ENCODE assay signal across 15 mouse cellular contexts in genomic region chr10:59326612-59327315, GRCm38 (mm10). TPM values are rescaled to one million over a fixed set of nuclear protein-coding genes. Genes with fewer than 3 reads are reported as not detected.
DNase-seq lines count a peak whose midpoint lies in the region; ATAC-seq and TF ChIP-seq lines count a peak whose summit lies in the region.
"Had no signal": no experiment of that assay in that cellular context is flagged by ENCODE, and none has a peak within 500 bp of the region (broad histone marks: within the 10 kb centered on the region; RNA-seq: fewer than 3 reads in every experiment).

No protein-coding gene starts in this region.

- H3K4me1 ChIP-seq in forebrain, embryonic 10.5 days: peaks cover 65% of the 10 kb centered on the region
- peaks cover 8% of the 10 kb centered on the region; the same call in 1 of the 2 replicates for H3K4me1 ChIP-seq in forebrain, embryonic 14.5 days (ENCODE audit: control insufficient read depth, insufficient read depth, low read length)
- peaks cover 25% of the 10 kb centered on the region for H3K4me1 ChIP-seq in heart, postnatal 0 days (ENCODE audit: control insufficient read depth, insufficient read depth)
- peaks cover 19% of the 10 kb centered on the region for H3K4me1 ChIP-seq in stomach, embryonic 16.5 days (ENCODE audit: control insufficient read depth, insufficient read depth, low read length)
- H3K4me1 ChIP-seq in stomach, postnatal 0 days (replicated peaks; ENCODE audit: control insufficient read depth, insufficient read depth): no peaks in the 10 kb centered on the region

- H3K27me3 ChIP-seq in forebrain, embryonic 10.5 days (ENCODE audit: poor library complexity, severe bottlenecking): no peaks in the 10 kb centered on the region
- H3K27me3 ChIP-seq in forebrain, embryonic 14.5 days (replicated peaks; ENCODE audit: control insufficient read depth, insufficient read depth, low read length): no peaks in the 10 kb centered on the region
- H3K27me3 ChIP-seq in heart, postnatal 0 days (ENCODE audit: control insufficient read depth, insufficient read depth, low read length): no peaks in the 10 kb centered on the region
- H3K27me3 ChIP-seq in stomach, embryonic 16.5 days (ENCODE audit: control insufficient read depth, insufficient read depth, low read length): no peaks in the 10 kb centered on the region
- no peaks in the 10 kb centered on the region for H3K27me3 ChIP-seq in stomach, postnatal 0 days (ENCODE audit: control insufficient read depth, insufficient read depth, low read length)
- H3K27me3 ChIP-seq: liver, embryonic 13.5 days had no signal

- no peak for TF ChIP-seq EP300 in heart, postnatal 0 days (IDR thresholded peaks at IDR 0.05; ENCODE audit: low read depth)
- TF ChIP-seq EP300 in stomach, postnatal 0 days (optimal IDR thresholded peaks at IDR 0.05): no peak

- 78% methylated on average over 8 of the region's 8 CpGs for WGBS in forebrain, embryonic 10.5 days
- WGBS in forebrain, embryonic 14.5 days: 35% methylated on average over 8 of the region's 8 CpGs
- 64% methylated on average over 8 of the region's 8 CpGs for WGBS in heart, postnatal 0 days
- 69% methylated on average over 8 of the region's 8 CpGs for WGBS in stomach, embryonic 16.5 days
- WGBS in stomach, postnatal 0 days: 69% methylated on average over 8 of the region's 8 CpGs

- ATAC-seq in forebrain, embryonic 14.5 days: no peak
- ATAC-seq in heart, postnatal 0 days (ENCODE audit: insufficient read depth, low read depth): no peak
- no peak for ATAC-seq in stomach, embryonic 16.5 days (ENCODE audit: insufficient read depth, low FRiP score)
- no peak for ATAC-seq in stomach, postnatal 0 days (ENCODE audit: low FRiP score, low TSS enrichment)
- no peak for ATAC-seq in monocyte, adult 5-6 weeks (replicated peaks; ENCODE audit: insufficient number of reproducible peaks, low FRiP score, low TSS enrichment, poor library complexity, severe bottlenecking)

- H3K9me3 ChIP-seq in forebrain, embryonic 10.5 days: no peaks in the 10 kb centered on the region
- H3K9me3 ChIP-seq in forebrain, embryonic 14.5 days (replicated peaks; ENCODE audit: control insufficient read depth, low read length): no peaks in the 10 kb centered on the region
- H3K9me3 ChIP-seq in heart, postnatal 0 days (replicated peaks; ENCODE audit: control insufficient read depth, low read length): no peaks in the 10 kb centered on the region
- no peaks in the 10 kb centered on the region for H3K9me3 ChIP-seq in stomach, embryonic 16.5 days (replicated peaks; ENCODE audit: control insufficient read depth, low read length)
- H3K9me3 ChIP-seq in stomach, postnatal 0 days (ENCODE audit: control insufficient read depth, low read length): no peaks in the 10 kb centered on the region
- H3K9me3 ChIP-seq: liver, embryonic 13.5 days had no signal

- H3K9ac ChIP-seq in forebrain, embryonic 14.5 days (ENCODE audit: low read length): no peak overlapping the region
- no peak overlapping the region for H3K9ac ChIP-seq in heart, postnatal 0 days (replicated peaks; ENCODE audit: low read depth, low read length)
- H3K9ac ChIP-seq in stomach, embryonic 16.5 days (ENCODE audit: low read length): no peak overlapping the region
- no peak overlapping the region for H3K9ac ChIP-seq in stomach, postnatal 0 days (ENCODE audit: low read length)
- H3K9ac ChIP-seq: liver, embryonic 13.5 days had no signal

- no peak for TF ChIP-seq CTCF in heart, postnatal 0 days (IDR thresholded peaks at IDR 0.05; ENCODE audit: low read depth)
- no peak for TF ChIP-seq CTCF in stomach, postnatal 0 days (IDR thresholded peaks at IDR 0.05; ENCODE audit: low read depth)

- no peak overlapping the region; the same call in 1 of the 2 replicates for H3K4me2 ChIP-seq in forebrain, embryonic 14.5 days (ENCODE audit: low read length)
- peak overlapping the region; percentile 5; the same call in 1 of the 2 replicates for H3K4me2 ChIP-seq in heart, postnatal 0 days (ENCODE audit: low read depth, low read length)
- peak overlapping the region; percentile 39; the same call in 1 of the 2 replicates for H3K4me2 ChIP-seq in stomach, embryonic 16.5 days (ENCODE audit: low read depth, low read length)
- no peak overlapping the region for H3K4me2 ChIP-seq in stomach, postnatal 0 days (replicated peaks; ENCODE audit: low read depth)
- H3K4me2 ChIP-seq: liver, embryonic 13.5 days had no signal

- peaks cover 28% of the 10 kb centered on the region for H3K36me3 ChIP-seq in forebrain, embryonic 10.5 days (replicated peaks)
- no peaks in the 10 kb centered on the region for H3K36me3 ChIP-seq in forebrain, embryonic 14.5 days (ENCODE audit: control insufficient read depth, insufficient read depth, low read length)
- H3K36me3 ChIP-seq in heart, postnatal 0 days (replicated peaks; ENCODE audit: control insufficient read depth, insufficient read depth, low read length): no peaks in the 10 kb centered on the region
- H3K36me3 ChIP-seq in stomach, embryonic 16.5 days (ENCODE audit: control insufficient read depth, insufficient read depth, low read length): no peaks in the 10 kb centered on the region
- no peaks in the 10 kb centered on the region for H3K36me3 ChIP-seq in stomach, postnatal 0 days (ENCODE audit: control insufficient read depth, insufficient read depth, low read length)
- H3K36me3 ChIP-seq: liver, embryonic 13.5 days had no signal

- H3K27ac ChIP-seq in forebrain, embryonic 10.5 days: no peak overlapping the region
- no peak overlapping the region for H3K27ac ChIP-seq in forebrain, embryonic 14.5 days (ENCODE audit: low read depth, low read length)
- H3K27ac ChIP-seq in heart, postnatal 0 days (ENCODE audit: low read depth): no peak overlapping the region
- no peak overlapping the region for H3K27ac ChIP-seq in stomach, embryonic 16.5 days (ENCODE audit: low read length)
- no peak overlapping the region for H3K27ac ChIP-seq in stomach, postnatal 0 days (replicated peaks)
- H3K27ac ChIP-seq: liver, embryonic 13.5 days had no signal

- DNase-seq in forebrain, embryonic 10.5 days (ENCODE audit: extremely low spot score, low spot score): no peak
- DNase-seq in forebrain, embryonic 14.5 days (ENCODE audit: low spot score): no peak
- DNase-seq in heart, postnatal 0 days (ENCODE audit: low spot score): no peak
- DNase-seq in heart, adult 8-10 months (ENCODE audit: low spot score): no peak
- no peak for DNase-seq in stomach, postnatal 0 days (ENCODE audit: low spot score)
- no peak for DNase-seq in embryo, embryonic 10.5 days (ENCODE audit: low spot score)
- DNase-seq: cerebellum, adult 18-20 months; heart, postnatal 36 days; kidney, adult 9 months; liver, embryonic 13.5 days; lung, postnatal 10 days; spleen, adult 18-20 months; thymus, postnatal 4 days had no signal

- H3K4me3 ChIP-seq in forebrain, embryonic 10.5 days: peak overlapping the region; percentile 6; the same call in 1 of the 2 replicates
- H3K4me3 ChIP-seq in forebrain, embryonic 14.5 days (ENCODE audit: low read depth, low read length): no peak overlapping the region
- H3K4me3 ChIP-seq in heart, postnatal 0 days (ENCODE audit: low read depth, low read length): no peak overlapping the region
- H3K4me3 ChIP-seq in stomach, embryonic 16.5 days (replicated peaks; ENCODE audit: low read length): no peak overlapping the region
- H3K4me3 ChIP-seq in stomach, postnatal 0 days (ENCODE audit: low read depth, low read length): no peak overlapping the region
- H3K4me3 ChIP-seq: liver, embryonic 13.5 days had no signal

RNA-seq across cellular contexts. Expression of gene P4ha1, which starts 3.7 kb away (rescaled TPM):
- polyA plus RNA-seq in forebrain, embryonic 10.5 days (2016; fragmentation: Nextera tagmentation; extraction: Ambion mirVana): 42.0 and 52.5 TPM in 2 replicates
- 23.8 and 29.2 TPM in 2 replicates for polyA plus RNA-seq in forebrain, embryonic 14.5 days (2014; fragmentation: Nextera tagmentation; extraction: Ambion mirVana)
- 26.0 and 28.4 TPM in 2 replicates for total RNA-seq in heart, postnatal 0 days (2014; rRNA removed; ENCODE audit: low replicate concordance)
- 13.8 and 18.7 TPM in 2 replicates for polyA plus RNA-seq in heart, postnatal 0 days (2015; fragmentation: Nextera tagmentation; extraction: Ambion mirVana)
- 10 to 100 TPM; 32.4 to 59.3 (median 44.0) TPM for total RNA-seq in heart, adult 8-10 months (2022)
- polyA plus RNA-seq in stomach, embryonic 16.5 days (2015; fragmentation: Nextera tagmentation; extraction: Ambion mirVana): 80.9 and 90.0 TPM in 2 replicates
- polyA plus RNA-seq in stomach, postnatal 0 days (2015; fragmentation: Nextera tagmentation; extraction: Ambion mirVana): 13.9 and 17.9 TPM in 2 replicates
- total RNA-seq in monocyte, adult 5-6 weeks (2017): 55.0 to 101 TPM (median 84.1 TPM) in 3 replicates

Comparison
In these comparisons a context has a peak if more than half of its experiments do, and no peak if none do; other contexts are left out.
1. H3K4me2 ChIP-seq: peak in heart, postnatal 0 days (single experiment) and stomach, embryonic 16.5 days (single experiment); none in forebrain, embryonic 14.5 days (single experiment) and stomach, postnatal 0 days (single experiment).